In the genomic region with DNA sequence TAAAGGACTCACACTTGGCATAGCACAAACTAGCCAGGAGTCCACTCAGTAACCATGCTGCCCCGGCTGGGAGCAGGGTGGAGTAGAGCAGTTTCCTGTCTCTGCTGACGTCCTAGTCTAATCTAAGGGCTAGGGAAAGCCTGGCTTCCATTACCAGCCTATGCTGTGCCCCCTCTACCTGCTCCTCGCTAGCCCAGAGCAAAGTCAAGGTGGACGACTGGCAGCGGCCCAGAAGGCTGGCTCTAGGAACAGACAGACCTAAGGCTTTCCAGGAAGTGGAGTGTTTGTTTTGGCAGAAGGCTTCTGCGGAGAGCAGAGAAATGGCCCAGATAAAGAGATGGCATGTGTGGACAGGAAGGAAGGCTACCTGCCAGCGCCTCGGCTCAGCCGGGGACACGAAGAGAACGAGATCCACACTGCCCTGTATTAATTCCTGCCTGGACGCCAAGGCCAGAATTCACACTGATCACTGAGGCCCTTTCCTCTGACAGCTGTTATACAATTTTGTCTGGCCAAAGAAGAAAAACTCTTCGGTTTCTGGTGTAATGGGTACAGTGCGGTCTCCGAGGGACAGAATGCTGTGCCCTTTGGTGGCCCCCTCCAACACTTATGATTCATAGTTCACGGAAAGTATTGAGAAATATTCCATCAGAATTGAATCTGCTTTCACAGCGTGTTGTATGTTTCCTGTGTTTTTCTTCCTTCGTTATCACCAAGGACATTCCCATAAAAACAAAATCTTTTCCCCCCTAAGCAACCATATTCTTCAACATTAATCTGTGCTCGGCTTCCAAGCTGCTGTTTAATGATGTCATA, we compare ENCODE assay signal across 8 mouse cellular contexts.
DNase-seq lines count a peak whose midpoint lies in the region; ATAC-seq lines count a peak whose summit lies in the region.

No protein-coding gene starts in this region.

- H3K4me1 ChIP-seq in hindbrain, embryonic 10.5 days (replicated peaks), result peaks cover 44% of the 10 kb centered on the region
- H3K4me1 ChIP-seq in hindbrain, embryonic 13.5 days (replicated peaks), result peaks cover 28% of the 10 kb centered on the region
- H3K4me1 ChIP-seq in kidney, embryonic 16.5 days (ENCODE audit: insufficient read depth, low read length), result peaks cover 34% of the 10 kb centered on the region

- H3K36me3 ChIP-seq in hindbrain, embryonic 10.5 days, result no peaks in the 10 kb centered on the region
- H3K36me3 ChIP-seq in hindbrain, embryonic 13.5 days, result no peaks in the 10 kb centered on the region
- H3K36me3 ChIP-seq in kidney, embryonic 16.5 days (ENCODE audit: insufficient read depth, low read length), result peaks cover 10% of the 10 kb centered on the region; the same call in 1 of the 2 replicates
- no peaks in the 10 kb centered on the region for H3K36me3 ChIP-seq in macrophage (ENCODE audit: inconsistent target)

- no peaks in the 10 kb centered on the region for H3K27me3 ChIP-seq in hindbrain, embryonic 10.5 days (ENCODE audit: insufficient read depth, poor library complexity, severe bottlenecking)
- no peaks in the 10 kb centered on the region for H3K27me3 ChIP-seq in hindbrain, embryonic 13.5 days
- no peaks in the 10 kb centered on the region for H3K27me3 ChIP-seq in kidney, embryonic 16.5 days (ENCODE audit: insufficient read depth, low read length)

- no peak overlapping the region for H3K4me3 ChIP-seq in hindbrain, embryonic 10.5 days
- H3K4me3 ChIP-seq in hindbrain, embryonic 13.5 days, result no peak overlapping the region
- no peak overlapping the region for H3K4me3 ChIP-seq in kidney, embryonic 16.5 days (ENCODE audit: low read length)
- H3K4me3 ChIP-seq in macrophage (ENCODE audit: inconsistent target), result no peak overlapping the region

- no peak overlapping the region for H3K4me2 ChIP-seq in hindbrain, embryonic 13.5 days
- H3K4me2 ChIP-seq in kidney, embryonic 16.5 days (replicated peaks; ENCODE audit: low read depth, low read length), result no peak overlapping the region

- peak overlapping the region; percentile 64; the same call in 1 of the 2 replicates for H3K27ac ChIP-seq in hindbrain, embryonic 10.5 days
- no peak overlapping the region for H3K27ac ChIP-seq in hindbrain, embryonic 13.5 days
- H3K27ac ChIP-seq in kidney, embryonic 16.5 days (ENCODE audit: low read length), result peak overlapping the region; percentile 44
- peak overlapping the region; percentile 83 for H3K27ac ChIP-seq in macrophage

- ATAC-seq in hindbrain, embryonic 13.5 days (ENCODE audit: low FRiP score), result no peak; the same call in 1 of the 2 replicates
- no peak; the same call in 1 of the 2 replicates for ATAC-seq in kidney, embryonic 16.5 days (ENCODE audit: low FRiP score, low TSS enrichment)

- H3K9ac ChIP-seq in hindbrain, embryonic 13.5 days, result no peak overlapping the region
- H3K9ac ChIP-seq in kidney, embryonic 16.5 days (replicated peaks; ENCODE audit: low read length), result no peak overlapping the region

- 80% methylated on average over 19 of the region's 19 CpGs for WGBS in hindbrain, embryonic 10.5 days
- WGBS in hindbrain, embryonic 13.5 days, result 79% methylated on average over 19 of the region's 19 CpGs
- WGBS in kidney, embryonic 16.5 days, result 50% methylated on average over 19 of the region's 19 CpGs
- WGBS in macrophage (ENCODE audit: missing documents), result 17% methylated on average over 19 of the region's 19 CpGs

- DNase-seq in hindbrain, embryonic 10.5 days (ENCODE audit: low spot score), result no peak
- peak; percentile 92 for DNase-seq in cerebellum, adult 9-10 months
- DNase-seq in heart, adult 9 months (ENCODE audit: low spot score in 2 of 2), result peak; percentile 75 to 80
- DNase-seq in right cerebral cortex, postnatal 10 days (ENCODE audit: low spot score in 2 of 2), result no peak
- no peak for DNase-seq in right cerebral cortex, postnatal 4 days

- peaks cover 77% of the 10 kb centered on the region for H3K79me2 ChIP-seq in macrophage (ENCODE audit: inconsistent target)

- no peaks in the 10 kb centered on the region for H3K9me3 ChIP-seq in hindbrain, embryonic 10.5 days
- no peaks in the 10 kb centered on the region for H3K9me3 ChIP-seq in hindbrain, embryonic 13.5 days
- no peaks in the 10 kb centered on the region for H3K9me3 ChIP-seq in kidney, embryonic 16.5 days (ENCODE audit: low read length)

Comparison
In these comparisons a context has a peak if more than half of its experiments do, and no peak if none do; other contexts are left out.
1. DNase-seq: peak in cerebellum, adult 9-10 months (single experiment) and heart, adult 9 months (2 of 2); none in hindbrain, embryonic 10.5 days (single experiment), right cerebral cortex, postnatal 10 days (0 of 2) and right cerebral cortex, postnatal 4 days (single experiment).